Mouse (Mus musculus): ENCODE results near the gene Lrr1. TPM values are rescaled to one million over a fixed set of nuclear protein-coding genes. Genes with fewer than 3 reads are reported as not detected.

Gene Lrr1
- polyA plus RNA-seq, 1 experiment from 2014 or later = 12.8 TPM

DNA sequence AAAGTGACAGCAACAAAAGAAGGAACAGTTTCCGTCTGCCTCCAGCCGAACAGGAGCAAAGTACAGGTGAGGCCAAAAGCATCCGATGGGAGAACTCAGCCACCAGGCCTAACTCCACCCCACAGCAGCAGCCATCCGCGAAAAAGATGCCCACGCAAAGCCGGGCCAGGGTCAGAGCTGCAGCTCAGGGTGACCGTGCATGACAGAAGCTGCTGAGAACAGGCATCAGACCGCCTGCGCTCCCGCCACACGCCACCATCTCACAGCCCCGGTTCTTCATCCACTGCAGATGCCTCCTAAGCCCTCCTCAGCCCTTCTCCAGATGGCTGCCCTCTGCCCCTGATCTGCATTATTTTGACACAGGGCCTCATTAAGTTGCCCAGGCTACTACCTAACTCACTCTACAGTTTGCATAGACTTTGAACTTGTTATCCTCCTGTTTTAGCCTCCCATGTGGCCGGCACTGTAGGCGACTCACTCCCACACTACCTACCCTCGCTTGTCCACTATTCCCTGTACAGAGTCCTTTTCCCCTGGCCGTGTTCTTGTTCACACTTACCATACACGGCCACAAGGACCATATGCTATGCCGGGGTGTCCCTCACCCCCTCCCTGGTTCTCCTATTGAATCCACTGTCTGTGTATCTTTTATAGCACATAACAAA, 52.1 kb downstream of the Lrr1 start:
- Histone ChIP-seq H3K4me2 (no peak overlapping the region), H3K4me1 (no peaks in the 10 kb centered on the region), H3K36me3 (peaks cover 74% of the 10 kb centered on the region), H3K9me3 (no peaks in the 10 kb centered on the region), H3K27ac (replicated peaks) (no peak overlapping the region), H3K9ac (no peak overlapping the region), H3K27me3 (replicated peaks) (no peaks in the 10 kb centered on the region), H3K4me3 (no peak overlapping the region)
- ATAC-seq (ENCODE audit: extremely low read depth, insufficient number of reproducible peaks, low FRiP score, low TSS enrichment) = no peak
- 83% methylated on average over 19 of the region's 19 CpGs for WGBS

DNA sequence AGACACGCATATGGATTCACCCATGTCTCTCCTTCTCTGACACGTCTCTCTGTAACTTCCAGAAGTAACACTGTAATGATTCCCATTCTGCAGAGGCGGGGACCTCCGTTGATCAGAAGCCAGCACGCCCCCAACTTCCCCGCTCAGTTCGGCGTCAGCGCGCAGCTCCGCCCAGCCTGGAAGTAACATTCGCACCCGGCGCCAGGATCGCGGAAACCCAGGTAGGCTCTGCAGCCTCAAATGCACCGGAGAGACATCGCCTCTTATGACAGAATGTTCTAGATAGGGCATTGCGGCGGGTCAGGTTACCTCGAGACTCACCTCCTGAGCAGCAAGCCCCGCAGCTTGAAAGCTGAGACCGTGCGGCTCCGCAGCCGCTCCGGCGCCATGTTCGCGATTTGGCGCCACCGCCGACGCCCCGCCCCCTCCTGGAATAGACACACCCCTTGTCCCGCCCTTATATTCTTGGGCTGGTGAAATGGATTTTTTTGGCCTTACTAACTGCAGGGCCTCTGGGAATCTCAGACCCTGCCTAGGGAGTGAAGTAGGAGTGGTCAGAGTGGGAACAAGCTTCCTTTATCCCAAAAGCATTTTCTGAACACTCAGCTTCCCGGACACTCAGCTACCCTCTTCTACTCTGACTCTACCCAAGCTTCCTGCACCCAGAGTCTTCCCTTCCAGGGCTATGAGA, 59.3 kb downstream of the Lrr1 start, which contains the start of gene Pole2:
Gene Pole2 (minus strand): TSS at position 420 of the 691 bp plus-strand sequence.
- peak within 1 kb of the TSS; percentile 66 for H3K4me3 ChIP-seq
- H3K4me2 ChIP-seq = peak within 1 kb of the TSS; percentile 69
- H3K4me1 ChIP-seq = peaks cover 15% of the 10 kb centered on the region
- H3K9me3 ChIP-seq = no peaks in the 10 kb centered on the region
- H3K36me3 ChIP-seq = peaks cover 22% of the 10 kb centered on the region
- no peaks in the 10 kb centered on the region for H3K27me3 ChIP-seq (replicated peaks)
- WGBS = under 1% methylated on average over 37 of the region's 37 CpGs
- peak within 1 kb of the TSS; percentile 84 for H3K27ac ChIP-seq (replicated peaks)
- ATAC-seq (ENCODE audit: extremely low read depth, insufficient number of reproducible peaks, low FRiP score, low TSS enrichment) = peak; percentile 88
- H3K9ac ChIP-seq = peak within 1 kb of the TSS; percentile 79

Small RNA genes lying within 50 kb of the gene (microRNA-seq; reads per million reads assigned to microRNA genes)
- gene Gm47287 (not detected), gene Gm47295 (1.2 reads per million)

Other genes with a start within 250 kb of the Lrr1 start
- gene Rps29, start 9.6 kb upstream of the Lrr1 start, polyA plus RNA-seq (2015; fragmentation: Nextera tagmentation; extraction: Ambion mirVana) = 1,386 and 1,427 TPM in 2 replicates
- 471 and 531 TPM in 2 replicates for gene Rpl36al, start 15.3 kb downstream of the Lrr1 start, polyA plus RNA-seq (2015; fragmentation: Nextera tagmentation; extraction: Ambion mirVana)
- 36.5 and 36.8 TPM in 2 replicates for gene Mgat2, start 15.3 kb downstream of the Lrr1 start, polyA plus RNA-seq (2015; fragmentation: Nextera tagmentation; extraction: Ambion mirVana)
- gene Gm49383, start 28.3 kb downstream of the Lrr1 start, polyA plus RNA-seq (2015; fragmentation: Nextera tagmentation; extraction: Ambion mirVana) = 19.0 and 20.5 TPM in 2 replicates
- gene Dnaaf2, start 29.6 kb downstream of the Lrr1 start, polyA plus RNA-seq (2015; fragmentation: Nextera tagmentation; extraction: Ambion mirVana) = 6.4 and 6.8 TPM in 2 replicates
- gene Gm49384, start 35.5 kb downstream of the Lrr1 start, polyA plus RNA-seq (2015; fragmentation: Nextera tagmentation; extraction: Ambion mirVana) = 14.2 and 20.8 TPM in 2 replicates
- gene Pole2, start 59.4 kb downstream of the Lrr1 start, polyA plus RNA-seq (2015; fragmentation: Nextera tagmentation; extraction: Ambion mirVana) = 14.6 and 18.5 TPM in 2 replicates
- gene Klhdc1, start 72.4 kb downstream of the Lrr1 start, polyA plus RNA-seq (2015; fragmentation: Nextera tagmentation; extraction: Ambion mirVana) = 8.6 and 9.8 TPM in 2 replicates
- 118 and 123 TPM in 2 replicates for gene Klhdc2, start 127.9 kb downstream of the Lrr1 start, polyA plus RNA-seq (2015; fragmentation: Nextera tagmentation; extraction: Ambion mirVana)
- 56.4 and 64.7 TPM in 2 replicates for gene Nemf, start 188.4 kb downstream of the Lrr1 start, polyA plus RNA-seq (2015; fragmentation: Nextera tagmentation; extraction: Ambion mirVana)
- gene Arf6, start 203.3 kb downstream of the Lrr1 start, polyA plus RNA-seq (2015; fragmentation: Nextera tagmentation; extraction: Ambion mirVana) = 31.5 and 31.9 TPM in 2 replicates
- gene Gm9887, start 203.6 kb downstream of the Lrr1 start, polyA plus RNA-seq (2015; fragmentation: Nextera tagmentation; extraction: Ambion mirVana) = 0.88 and 0.94 TPM in 2 replicates